Mouse (Mus musculus) kidney, postnatal 0 days (tissue): ENCODE data around the gene Armh4. TPM values are rescaled to one million over a fixed set of nuclear protein-coding genes. Genes with fewer than 3 reads are reported as not detected.
"Not testable (repeated sequence)": the region's sequence is repeated elsewhere in the genome, so short reads cannot be mapped to it uniquely, and the experiment has no call there.

Source experiments
- ATAC-seq: fragments of 200-750 bp; cut with Nextera tagmentation; replicated peaks from 2 replicates; pipeline ENCODE4 v1.8.0; 2017; ENCODE audit warnings: low read depth, moderate number of reproducible peaks, moderate TSS enrichment, moderate library complexity; ENCODE audit not compliant: low FRiP score
- DNase-seq: peaks from one replicate; pipeline ENCODE4 v3.0.0-alpha.2; 2016; ENCODE audit warnings: low spot score
- H3K27ac ChIP-seq: fragments of 300-500 bp; sonication (generic); 2 replicates; pipeline ENCODE4 v1.5.1; 2014; ENCODE audit warnings: mild to moderate bottlenecking
- H3K27me3 ChIP-seq: fragments of 300-500 bp; sonication (generic); 2 replicates; pipeline ENCODE4 v1.6.1; 2014; ENCODE audit warnings: low read length, mixed read lengths; ENCODE audit not compliant: insufficient read depth
- H3K36me3 ChIP-seq: fragments of 300-500 bp; sonication (generic); 2 replicates; pipeline ENCODE4 v1.6.1; 2014; ENCODE audit warnings: low read length, mixed read lengths; ENCODE audit not compliant: insufficient read depth
- H3K4me1 ChIP-seq: fragments of 300-500 bp; sonication (generic); replicated peaks from 2 replicates; pipeline ENCODE4 v1.6.1; 2014; ENCODE audit warnings: antibody characterized with exemption, low read length, mixed read lengths; ENCODE audit not compliant: insufficient read depth
- H3K4me2 ChIP-seq: fragments of 300-500 bp; sonication (generic); 2 replicates; pipeline ENCODE4 v1.6.1; 2014; ENCODE audit warnings: mild to moderate bottlenecking, low read length, moderate library complexity, mixed read lengths
- H3K4me3 ChIP-seq: fragments of 300-500 bp; sonication (generic); replicated peaks from 2 replicates; pipeline ENCODE4 v1.5.1; 2014; ENCODE audit warnings: low read depth, low read length
- H3K9ac ChIP-seq: fragments of 300-500 bp; sonication (generic); 2 replicates; pipeline ENCODE4 v1.6.1; 2014; ENCODE audit warnings: low read depth, low read length
- H3K9me3 ChIP-seq: fragments of 300-500 bp; sonication (generic); replicated peaks from 2 replicates; pipeline ENCODE4 v1.6.1; 2016; ENCODE audit warnings: low read length, inconsistent platforms, mixed read lengths
- CTCF ChIP-seq: IDR thresholded peaks from 2 replicates; pipeline ENCODE4 v1.5.1; 2016; ENCODE audit warnings: antibody characterized with exemption, low read depth, mild to moderate bottlenecking, moderate library complexity
- WGBS: fragments of 180-500 bp; shearing (Covaris S2); extraction: QIAGEN DNeasy Blood & Tissue Kit; methylation state at CpG from one replicate; pipeline ENCODE4 v1.1.7; 2014; 5-methylcytosine and 5-hydroxymethylcytosine counted together
- polyA plus RNA-seq: library from polyadenylated mRNA; unstranded; fragments of >200 nt; fragmentation: Nextera tagmentation; extraction: Ambion mirVana; gene quantifications from 2 replicates; pipeline ENCODE4 v1.2.1, GENCODE M21; 2015

Armh4 gene
- polyA plus RNA-seq, 1 experiment from 2014 or later, result 6.3 TPM

DNA sequence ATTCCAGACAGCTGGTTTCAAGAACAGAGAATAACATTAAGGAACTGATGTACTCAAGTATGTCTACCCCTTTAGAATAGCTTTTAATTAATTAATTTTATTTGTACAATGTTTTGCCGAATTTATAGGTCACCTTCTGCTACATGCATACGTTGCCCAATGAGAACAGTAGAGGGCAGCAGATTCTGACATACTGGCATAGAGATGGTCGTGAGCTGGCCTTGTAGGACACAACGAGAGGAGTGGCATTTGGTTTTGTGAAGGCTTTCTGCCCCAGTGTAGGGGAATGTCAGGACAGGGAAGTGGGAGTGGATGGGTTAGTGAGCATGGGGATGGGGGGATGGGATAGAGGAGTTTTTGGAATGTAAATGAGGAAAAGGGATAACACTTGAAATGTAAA is 18.3 kb upstream of the Armh4 start:
- 9% methylated on average over 4 of the region's 4 CpGs for WGBS
- no peaks in the 10 kb centered on the region for H3K4me1 ChIP-seq
- H3K27me3 ChIP-seq, result no peaks in the 10 kb centered on the region
- H3K36me3 ChIP-seq, result no peaks in the 10 kb centered on the region
- no peak overlapping the region for H3K4me3 ChIP-seq
- H3K27ac ChIP-seq, result no peak overlapping the region
- no peak for ATAC-seq
- H3K9ac ChIP-seq, result no peak overlapping the region
- DNase-seq, result peak; percentile 36
- peak; percentile 57 for TF ChIP-seq CTCF
- no peak overlapping the region for H3K4me2 ChIP-seq
- no peaks in the 10 kb centered on the region for H3K9me3 ChIP-seq

DNA sequence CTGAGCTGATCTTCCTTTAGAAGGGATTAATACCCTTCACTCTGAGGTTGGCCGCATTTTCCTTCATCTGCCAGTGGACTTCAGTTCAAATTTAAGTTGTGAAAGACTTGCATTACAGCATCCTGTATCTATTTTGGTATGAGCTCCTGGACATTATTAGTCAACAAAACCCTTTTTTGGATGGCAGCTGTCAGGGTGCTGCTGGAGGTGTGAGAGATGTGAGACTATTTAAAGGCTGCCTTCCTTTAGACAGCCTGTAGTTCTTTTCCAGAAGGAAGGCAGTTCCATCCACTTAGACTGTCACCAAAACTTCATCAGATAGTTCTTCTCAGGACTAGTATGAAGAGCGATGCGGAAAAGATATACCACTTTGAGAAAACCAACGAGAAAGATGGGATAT is 10.8 kb upstream of the Armh4 start:
- 84% methylated on average over 4 of the region's 4 CpGs for WGBS
- no peaks in the 10 kb centered on the region for H3K27me3 ChIP-seq
- H3K4me3 ChIP-seq, result no peak overlapping the region
- DNase-seq (no peak), ATAC-seq (no peak)
- H3K9ac ChIP-seq, result no peak overlapping the region
- H3K36me3 ChIP-seq, result no peaks in the 10 kb centered on the region
- H3K27ac ChIP-seq, result no peak overlapping the region
- H3K9me3 ChIP-seq, result no peaks in the 10 kb centered on the region
- H3K4me2 ChIP-seq, result no peak overlapping the region
- no peak for TF ChIP-seq CTCF
- no peaks in the 10 kb centered on the region for H3K4me1 ChIP-seq

DNA sequence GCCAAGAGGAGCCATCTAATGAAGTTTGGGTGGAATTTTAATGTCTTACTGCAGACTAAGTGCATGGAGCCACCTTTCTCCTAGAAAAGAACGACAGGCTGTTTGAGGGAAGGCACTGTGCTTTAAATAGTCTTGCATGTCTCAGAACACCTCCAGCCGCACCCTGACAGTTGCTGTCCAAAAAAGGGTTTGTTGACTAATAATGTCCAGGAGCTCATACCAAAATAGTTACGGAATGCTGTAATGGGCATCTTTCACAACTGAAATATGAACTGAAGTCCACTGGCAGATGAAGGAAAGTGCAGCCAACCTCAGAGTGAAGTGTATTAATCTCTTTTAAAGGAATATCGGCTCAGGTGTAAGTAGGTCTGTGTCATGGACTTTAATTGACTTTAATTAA is 7.4 kb upstream of the Armh4 start:
- Histone ChIP-seq H3K9me3 (no peaks in the 10 kb centered on the region), H3K4me2 (no peak overlapping the region), H3K4me1 (no peaks in the 10 kb centered on the region), H3K9ac (no peak overlapping the region), H3K27ac (no peak overlapping the region), H3K36me3 (no peaks in the 10 kb centered on the region), H3K4me3 (no peak overlapping the region), H3K27me3 (no peaks in the 10 kb centered on the region)
- ATAC-seq (no peak), DNase-seq (no peak)
- TF ChIP-seq CTCF, result no peak
- 71% methylated on average over 4 of the region's 4 CpGs for WGBS

DNA sequence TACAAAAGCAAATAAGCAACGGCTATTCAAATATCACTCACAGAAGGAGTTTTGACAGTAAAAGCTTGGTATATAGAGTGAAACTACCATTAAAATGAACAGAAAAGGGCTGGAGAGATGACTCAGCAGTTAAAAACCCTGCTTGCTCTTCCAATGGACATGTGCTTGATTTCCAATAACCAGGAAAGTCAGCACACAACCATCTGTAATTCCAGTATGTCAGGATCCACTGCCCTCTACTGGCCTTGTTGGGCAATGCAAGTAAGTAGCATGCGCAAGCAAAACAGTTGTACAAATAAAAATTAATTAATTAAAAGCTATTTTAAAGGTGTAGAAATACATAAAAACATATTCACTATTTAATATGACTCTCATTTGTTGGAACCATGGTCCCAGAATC is 2.6 kb upstream of the Armh4 start:
- Histone ChIP-seq H3K27ac (no peak overlapping the region), H3K36me3 (no peaks in the 10 kb centered on the region), H3K4me2 (no peak overlapping the region), H3K4me1 (no peaks in the 10 kb centered on the region), H3K9me3 (no peaks in the 10 kb centered on the region), H3K4me3 (no peak overlapping the region), H3K27me3 (no peaks in the 10 kb centered on the region), H3K9ac (no peak overlapping the region)
- DNase-seq, result peak; percentile 70
- 50% methylated on average over 2 of the region's 2 CpGs for WGBS
- no peak for ATAC-seq
- TF ChIP-seq CTCF, result peak; percentile 79

DNA sequence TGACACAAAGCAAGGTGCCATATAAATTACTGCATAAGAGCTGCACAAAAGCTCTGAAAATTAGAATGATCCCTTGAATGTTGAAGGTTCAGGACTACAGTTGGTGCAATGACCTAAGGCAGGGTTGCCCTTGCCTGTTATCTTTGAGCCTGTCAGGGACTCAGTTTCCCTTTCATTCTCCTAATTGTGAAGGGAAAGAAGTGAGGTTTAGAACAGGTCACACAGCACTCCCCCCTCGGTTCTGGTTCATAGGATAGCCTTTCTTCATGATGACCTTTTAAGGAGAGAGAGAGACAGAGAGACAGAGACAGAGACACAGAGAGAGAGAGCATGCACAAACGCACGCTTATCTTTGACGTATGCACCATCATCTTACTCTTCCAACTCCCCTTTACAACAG is 683 bp upstream of the Armh4 start:
- no peaks in the 10 kb centered on the region for H3K27me3 ChIP-seq
- no peak overlapping the region for H3K4me2 ChIP-seq

DNA sequence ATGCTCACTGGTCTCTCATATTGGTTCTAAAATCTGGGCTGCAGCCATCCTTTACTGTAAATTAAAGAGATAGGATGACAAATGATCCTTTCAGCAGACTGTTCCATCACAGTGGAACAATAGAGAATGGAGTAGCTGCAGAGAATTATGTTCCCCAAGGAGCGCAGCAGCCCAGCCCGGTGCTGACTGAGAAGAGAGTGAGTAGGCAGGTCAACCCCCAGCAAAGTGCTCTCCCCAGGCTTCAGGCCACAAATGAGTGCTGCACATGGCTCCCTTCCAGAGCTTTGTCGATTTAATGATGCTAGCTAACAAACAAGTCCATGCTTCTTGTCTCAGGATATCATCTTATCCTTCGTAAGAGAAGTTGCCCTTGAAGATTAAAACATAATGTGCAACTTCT is 2.8 kb downstream of the Armh4 start:
- Histone ChIP-seq H3K27me3 (no peaks in the 10 kb centered on the region), H3K4me1 (no peaks in the 10 kb centered on the region), H3K4me3 (no peak overlapping the region), H3K36me3 (no peaks in the 10 kb centered on the region), H3K9me3 (no peaks in the 10 kb centered on the region), H3K9ac (no peak overlapping the region), H3K4me2 (no peak overlapping the region), H3K27ac (no peak overlapping the region)
- no peak for ATAC-seq
- DNase-seq, result no peak
- 72% methylated on average over 4 of the region's 4 CpGs for whole genome bisulfite sequencing
- TF ChIP-seq CTCF, result no peak

More for the DNA sequence above, 683 bp upstream of the Armh4 start:
- 81% methylated on average over 4 of the region's 4 CpGs for WGBS
- Histone ChIP-seq H3K9me3 (no peaks in the 10 kb centered on the region), H3K36me3 (no peaks in the 10 kb centered on the region), H3K4me3 (no peak overlapping the region), H3K27ac (no peak overlapping the region), H3K4me1 (no peaks in the 10 kb centered on the region), H3K9ac (no peak overlapping the region)
- no peak for ATAC-seq
- no peak for TF ChIP-seq CTCF
- no peak for DNase-seq

DNA sequence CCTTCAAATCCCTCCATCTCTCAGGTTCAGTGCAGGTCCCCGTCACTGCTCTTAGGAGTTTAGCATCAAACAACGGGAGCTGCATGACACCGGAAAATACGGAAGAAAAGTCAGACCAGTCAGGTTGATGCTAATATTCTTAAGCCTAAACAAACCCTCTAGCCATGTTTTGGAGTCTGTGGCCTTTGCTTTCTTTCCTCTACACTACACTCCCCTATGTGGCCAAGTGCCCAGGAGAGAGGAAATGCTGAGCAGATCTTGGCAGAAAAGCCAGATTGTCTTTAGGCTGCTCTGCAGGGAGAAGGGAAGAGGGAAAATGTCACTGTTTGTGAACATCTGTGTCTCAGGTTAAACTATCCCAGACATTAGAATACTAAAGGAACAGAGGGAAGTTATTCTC is 5.6 kb downstream of the Armh4 start:
- H3K9me3 ChIP-seq, H3K9ac ChIP-seq, H3K27me3 ChIP-seq, H3K36me3 ChIP-seq, H3K4me2 ChIP-seq, DNase-seq, H3K4me1 ChIP-seq, H3K4me3 ChIP-seq, ATAC-seq, H3K27ac ChIP-seq: not testable (repeated sequence)
- WGBS, result 89% methylated on average over 4 of the region's 4 CpGs
